Mouse (Mus musculus): ENCODE data around the gene Gjb2.

GRCm38 (mm10) chr14:57122295-57122694 lies 17.8 kb upstream of the Gjb2 start:
- no peak for TF ChIP-seq CTCF (IDR thresholded peaks at IDR 0.05; ENCODE audit: low read depth, low read length)
- no peak for TF ChIP-seq POLR2A (IDR thresholded peaks at IDR 0.05; ENCODE audit: extremely low read depth, insufficient read depth, low read length)
